Mouse (Mus musculus) left cerebral cortex, postnatal 14 days (tissue): ENCODE results near the gene Pls3. TPM values are rescaled to one million over a fixed set of nuclear protein-coding genes. Genes with fewer than 3 reads are reported as not detected.

Experiments used
- DNase-seq, 2 experiments: peaks; one replicate each; pipeline ENCODE4 v3.0.0; 2021 to 2022; ENCODE audit warnings: low spot score in 2 of 2, mixed read lengths in 1 of 2
- intact Hi-C: fragments of 180-260 bp; cut with DNase I; formaldehyde crosslinking; loops from one replicate; pipeline ENCODE4 v1.15.1; 2025
- long read RNA-seq, 2 experiments: library from polyadenylated mRNA; stranded (forward); transcript quantifications; one replicate each; pipeline ENCODE4 v2.0.0; 2021
- total RNA-seq, 2 experiments: library from RNA; stranded (reverse); gene quantifications; 2 replicates each; pipeline ENCODE4 v1.2.3; 2021

The Pls3 gene
- 100 to 1,000 TPM in 1 of 2 experiments, 10 to 100 TPM in 1; 99.5 to 103 TPM for total RNA-seq
- long read RNA-seq, experiment 1, transcript Pls3-204 (16 exons, 3,149 nt): major isoform, 46 of 229 reads
- long read RNA-seq, experiment 1, partial matches to known transcripts: 8 of 229 reads
- long read RNA-seq, experiment 1, other reads (novel, unspliced or antisense): 170 of 229 reads
- long read RNA-seq, experiment 2, transcript Pls3-204 (16 exons, 3,149 nt): major isoform, 46 of 171 reads
- long read RNA-seq, experiment 2, partial matches to known transcripts: 6 of 171 reads
- long read RNA-seq, experiment 2, other reads (novel, unspliced or antisense): 113 of 171 reads

DNA sequence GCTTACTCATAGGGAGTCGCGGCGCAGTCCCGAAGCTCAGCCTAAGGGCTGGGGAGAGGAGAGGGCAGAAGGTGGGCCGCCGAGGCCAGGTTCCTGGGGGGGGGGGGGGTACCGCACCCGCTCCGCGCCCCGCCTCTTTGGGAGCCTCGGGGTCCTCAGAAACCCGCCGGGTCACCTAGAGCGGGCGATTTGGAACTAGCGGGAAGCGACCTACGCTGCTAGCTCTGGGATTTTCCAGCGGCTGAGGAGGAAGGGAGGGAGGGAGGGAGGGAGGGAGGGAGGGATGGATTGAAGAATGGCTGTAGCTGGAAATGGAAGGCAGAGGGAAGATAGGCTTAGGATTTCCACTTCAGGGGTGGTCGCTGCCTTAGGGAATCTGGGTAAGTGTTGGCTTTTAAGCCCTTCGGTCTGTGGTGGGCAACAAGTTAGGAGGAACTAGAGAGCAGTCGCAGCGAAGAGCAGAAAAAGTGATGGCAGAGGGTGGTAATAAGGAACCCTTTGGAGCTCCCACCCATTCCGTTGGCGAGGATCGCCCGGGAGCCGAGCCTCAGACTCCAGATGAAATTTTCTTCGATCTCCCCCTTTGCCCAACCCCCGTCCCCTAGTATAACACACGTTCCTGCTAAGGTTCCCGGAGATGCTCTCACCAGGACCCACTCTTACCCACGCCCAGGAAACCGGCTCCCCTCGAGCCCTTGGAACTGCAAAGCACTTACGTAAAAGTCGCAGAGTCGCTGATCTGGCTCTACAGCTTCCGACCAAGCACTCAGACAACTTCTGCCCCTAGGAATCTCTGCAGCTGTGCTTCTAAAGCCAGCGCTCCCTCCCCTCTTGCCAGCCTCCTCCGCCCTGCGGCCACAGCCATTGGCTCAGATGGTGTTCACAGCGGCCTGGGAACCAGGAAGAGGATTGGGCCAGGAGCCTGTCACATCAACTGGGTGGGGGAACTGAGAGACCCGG is at the start of gene Pls3:
Gene Pls3, minus strand, starts transcription at position 851 of the 960 bp plus-strand sequence.
- DNase-seq: peak; percentile 75 to 85
- intact Hi-C loops: loop anchor here (10.0 kb wide), 1 partner anchor 310 kb away; no protein-coding TSS in a partner anchor

GRCm38 (mm10) chrX:75895716-75896115 is 20.7 kb upstream of the Pls3 start:
- intact Hi-C loops: no loop called here
- no peak for DNase-seq

GRCm38 (mm10) chrX:75875566-75875965 is 584 bp upstream of the Pls3 start:
- intact Hi-C loops: loop anchor here (10.0 kb wide), 1 partner anchor 309 kb away; no protein-coding TSS in a partner anchor

DNA sequence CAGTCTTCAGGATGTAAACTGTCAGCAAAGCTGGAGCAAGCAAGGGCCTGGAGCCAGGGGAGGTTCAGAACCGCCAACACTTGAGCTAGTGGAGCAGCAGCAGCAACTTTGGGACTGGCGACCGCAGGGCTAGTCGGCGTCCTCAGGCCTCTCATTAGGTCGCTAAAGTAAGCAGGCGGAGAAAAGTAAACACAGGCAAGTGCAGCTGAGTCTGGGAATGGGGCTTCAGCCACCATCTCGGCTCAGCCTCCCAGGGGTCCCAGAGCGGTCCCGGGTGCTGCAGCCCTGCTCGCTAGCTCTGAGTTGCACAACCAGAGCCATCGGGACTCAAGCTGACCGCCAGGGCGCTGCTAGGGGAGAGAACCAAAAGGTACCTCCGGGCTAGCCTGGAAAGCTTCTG is 1.2 kb downstream of the Pls3 start:
- peak in 1 of 2 experiments; percentile 4 for DNase-seq
- intact Hi-C loops: loop anchor here (10.0 kb wide), 1 partner anchor 311 kb away; no protein-coding TSS in a partner anchor

More at GRCm38 (mm10) chrX:75875566-75875965, 584 bp upstream of the Pls3 start:
- DNase-seq: no peak

DNA sequence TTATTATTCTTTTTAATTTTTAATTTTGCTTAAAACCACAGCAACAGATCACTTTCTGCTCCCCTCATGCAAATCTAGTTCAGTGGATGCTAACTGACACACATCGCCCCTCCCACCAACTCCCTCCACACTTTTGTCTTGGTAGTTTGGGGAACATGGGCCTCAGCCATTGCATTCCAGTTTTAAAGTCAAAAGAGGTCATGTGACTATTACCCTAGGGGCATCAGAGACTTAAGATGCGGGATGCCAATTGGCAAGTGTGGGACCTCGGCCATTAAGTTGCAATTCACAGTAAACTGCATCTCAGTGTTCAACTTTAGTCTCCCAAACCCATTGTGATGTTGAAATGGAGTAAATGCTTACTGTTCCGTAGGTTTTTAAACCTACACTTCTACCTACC is 1.7 kb downstream of the Pls3 start:
- intact Hi-C loops: loop anchor here (10.0 kb wide), 1 partner anchor 312 kb away; no protein-coding TSS in a partner anchor
- no peak for DNase-seq

GRCm38 (mm10) chrX:75871855-75872254 is 3.1 kb downstream of the Pls3 start:
- intact Hi-C loops: loop anchor here (10.0 kb wide), 1 partner anchor 313 kb away; no protein-coding TSS in a partner anchor

DNA sequence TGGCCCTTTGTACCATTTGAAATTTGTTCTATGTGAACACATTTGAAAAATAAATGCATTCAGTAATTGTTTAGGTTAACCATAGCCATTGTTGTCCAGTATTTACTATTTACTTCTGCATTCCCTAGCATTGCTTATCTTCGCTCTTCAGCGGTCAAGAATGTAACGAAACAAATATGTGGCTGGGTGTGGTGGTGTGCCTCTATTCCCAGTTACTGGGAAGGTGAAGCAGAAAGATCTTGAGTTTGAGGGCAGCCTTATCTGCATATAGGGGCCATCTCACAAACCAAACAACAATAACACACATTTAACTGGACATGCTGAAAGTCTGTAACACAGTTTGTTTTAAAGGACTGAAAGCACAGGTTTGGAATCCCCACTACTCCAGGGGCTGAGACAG is 13.3 kb downstream of the Pls3 start:
- no peak for DNase-seq
- intact Hi-C loops: no loop called here

More at GRCm38 (mm10) chrX:75871855-75872254, 3.1 kb downstream of the Pls3 start:
- no peak for DNase-seq

- intact Hi-C loops: no loop called here
- DNase-seq: no peak
Observed at GRCm38 (mm10) chrX:75854294-75854693, 20.7 kb downstream of the Pls3 start.

DNA sequence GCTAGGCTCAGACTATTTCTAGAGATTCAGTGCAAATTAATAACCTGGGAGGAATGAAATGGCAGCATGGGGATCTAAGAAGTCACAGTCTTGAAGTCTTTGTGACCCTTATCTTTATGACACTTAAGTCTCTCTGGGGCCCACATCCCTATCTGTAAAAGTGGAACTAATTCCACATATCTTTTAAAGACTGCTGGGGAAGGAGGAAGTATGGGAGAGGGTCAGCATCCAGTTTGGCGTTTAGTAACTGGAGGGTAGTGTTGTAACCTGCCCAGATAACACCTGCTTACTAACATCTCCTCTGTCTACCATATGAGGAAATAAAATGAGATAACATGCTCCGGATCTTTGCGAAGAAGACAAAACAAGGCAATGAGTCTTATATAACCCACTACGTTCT is 30.7 kb downstream of the Pls3 start:
- DNase-seq: no peak
- intact Hi-C loops: no loop called here

DNA sequence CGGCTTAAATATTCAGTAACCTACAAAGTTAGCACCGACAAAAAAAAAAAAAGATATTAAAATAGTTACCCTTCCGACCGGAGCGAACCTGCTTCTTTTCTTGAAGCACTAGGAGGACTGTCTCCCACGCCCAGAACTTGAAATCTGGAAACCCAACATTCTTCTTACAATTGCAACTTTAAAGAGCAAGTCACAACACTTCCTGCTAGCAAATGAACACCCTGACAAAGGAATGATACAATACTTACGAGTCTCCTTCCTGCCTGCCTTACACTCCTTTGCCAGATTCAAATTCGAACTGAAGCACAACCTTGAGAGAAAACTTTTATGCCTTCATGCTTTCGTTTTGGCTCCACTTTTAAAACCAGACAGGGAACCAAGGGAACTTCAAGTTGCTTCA is 32.1 kb downstream of the Pls3 start:
- DNase-seq: no peak
- intact Hi-C loops: no loop called here

GRCm38 (mm10) chrX:75842120-75842519 is 32.9 kb downstream of the Pls3 start:
- intact Hi-C loops: no loop called here
- no peak for DNase-seq

DNA sequence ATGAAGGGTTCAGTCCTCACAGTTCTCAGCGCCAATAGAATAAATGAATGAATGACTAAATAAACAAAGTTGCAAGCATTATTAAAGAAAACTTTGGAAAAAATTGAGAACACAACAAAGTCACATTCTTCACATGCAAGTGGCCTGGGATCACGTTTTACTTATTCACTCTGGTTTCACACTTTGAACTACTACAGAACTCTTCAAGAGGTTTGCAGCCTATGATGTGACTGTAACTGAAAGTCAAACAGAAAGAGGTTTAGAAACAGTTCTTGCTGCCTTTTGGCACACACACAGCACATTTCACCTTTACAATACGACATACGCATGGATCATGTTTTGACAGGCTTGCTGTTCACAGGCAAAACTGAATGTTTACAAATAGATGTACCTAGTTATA is 34.7 kb downstream of the Pls3 start:
- intact Hi-C loops: no loop called here
- DNase-seq: no peak

DNA sequence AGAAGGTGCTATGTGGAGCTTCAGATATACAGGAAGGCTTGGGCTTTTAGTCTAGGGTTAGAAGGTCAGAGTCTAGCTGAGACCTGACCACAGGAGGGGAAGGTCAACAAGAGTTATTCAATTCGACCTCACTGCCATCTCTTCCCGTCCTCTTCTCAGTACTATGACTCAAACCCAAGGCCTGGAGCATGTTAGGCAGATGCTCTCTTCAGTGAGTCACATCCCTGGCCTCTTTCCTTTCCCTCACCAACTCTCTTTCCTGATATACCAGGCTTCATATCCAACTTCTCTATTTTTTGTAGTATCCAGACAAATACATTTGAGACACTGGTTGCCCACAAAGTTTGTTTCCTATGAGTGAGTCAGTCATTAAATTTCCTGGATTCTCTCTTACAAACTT is 40.1 kb downstream of the Pls3 start:
- no peak for DNase-seq
- intact Hi-C loops: no loop called here

GRCm38 (mm10) chrX:75834286-75834685 is 40.7 kb downstream of the Pls3 start:
- DNase-seq: no peak
- intact Hi-C loops: no loop called here

- DNase-seq: no peak
- intact Hi-C loops: no loop called here
Observed at GRCm38 (mm10) chrX:75833006-75833641, 41.9 kb downstream of the Pls3 start.

DNA sequence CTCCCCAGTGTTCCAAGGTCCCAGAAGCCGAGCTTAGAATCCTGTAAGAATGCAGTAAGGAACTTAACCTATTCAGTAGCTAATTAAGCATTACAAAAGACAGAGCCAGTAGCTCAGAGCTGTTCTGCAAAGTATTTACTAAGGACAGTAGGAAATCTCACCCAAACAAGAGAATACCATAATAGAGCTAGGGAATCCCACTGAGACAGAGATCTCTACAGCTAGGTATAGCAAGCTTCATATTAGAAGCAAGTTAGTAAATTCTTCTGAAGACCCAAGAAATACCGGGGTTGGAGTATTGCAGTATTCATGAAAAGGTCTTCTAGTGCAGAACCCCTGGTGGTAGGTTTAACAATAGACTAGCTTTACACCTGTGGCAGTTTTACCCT is 45.1 kb downstream of the Pls3 start:
- intact Hi-C loops: no loop called here
- no peak for DNase-seq

DNA sequence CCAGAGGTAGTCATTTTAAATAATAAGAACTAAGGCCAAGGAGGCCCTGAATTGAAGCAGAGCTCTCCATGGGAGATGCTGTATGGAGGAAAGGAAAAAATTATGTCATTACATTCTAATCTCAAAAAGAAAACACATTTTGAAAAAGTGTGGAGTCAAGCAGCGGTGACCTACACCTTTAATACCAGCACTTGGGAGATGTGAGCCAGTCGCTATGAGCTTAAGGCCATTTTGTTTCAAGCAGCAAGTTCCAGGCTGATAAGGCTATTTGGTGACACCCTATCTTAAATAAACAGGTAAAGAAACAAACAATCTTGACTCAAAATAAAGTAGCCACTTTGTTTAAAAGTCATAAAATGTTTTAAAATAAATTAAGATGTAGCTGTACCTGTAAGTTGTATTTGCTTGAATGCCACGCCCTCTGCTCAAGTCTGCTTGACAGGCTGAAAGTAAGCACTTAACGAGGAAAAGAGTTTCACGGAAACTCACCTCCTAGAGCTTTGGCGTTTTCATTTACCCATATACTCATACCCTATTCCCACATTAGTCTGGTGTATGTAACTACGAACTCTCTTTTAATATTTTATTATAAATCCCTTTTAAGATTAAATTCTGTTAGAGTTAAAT is 45.6 kb downstream of the Pls3 start:
- intact Hi-C loops: no loop called here
- DNase-seq: no peak

DNA sequence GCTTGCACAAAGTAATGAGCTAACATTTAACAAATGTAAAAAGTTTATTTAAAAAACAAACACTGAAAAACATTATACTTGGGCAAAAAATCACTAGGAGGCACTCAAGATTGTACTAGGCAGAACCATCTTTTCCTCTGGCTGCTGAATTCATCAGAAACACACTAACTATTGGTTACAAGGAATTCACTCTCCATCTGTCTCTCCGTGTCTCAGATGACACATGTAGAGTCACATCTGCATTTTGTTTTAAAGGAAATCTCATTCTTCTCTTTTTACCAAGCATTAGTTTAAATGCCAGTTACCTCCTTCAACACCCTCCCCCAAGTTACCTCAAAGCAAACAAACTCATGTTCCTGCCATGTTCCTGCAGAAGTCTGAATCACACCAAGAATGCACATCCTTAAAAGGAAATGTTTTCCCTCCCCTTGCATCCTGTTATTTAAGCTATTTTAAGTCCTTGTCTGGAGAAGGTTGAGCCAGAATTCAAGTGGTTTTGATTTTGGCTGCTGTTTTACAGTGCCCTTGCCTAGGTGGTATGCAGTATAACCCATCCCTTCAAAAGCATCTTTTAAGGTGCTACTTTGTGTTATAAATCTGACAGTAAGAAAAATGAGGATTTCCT is 56.2 kb downstream of the Pls3 start:
- intact Hi-C loops: no loop called here
- peak in 1 of 2 experiments; percentile 14 for DNase-seq

DNA sequence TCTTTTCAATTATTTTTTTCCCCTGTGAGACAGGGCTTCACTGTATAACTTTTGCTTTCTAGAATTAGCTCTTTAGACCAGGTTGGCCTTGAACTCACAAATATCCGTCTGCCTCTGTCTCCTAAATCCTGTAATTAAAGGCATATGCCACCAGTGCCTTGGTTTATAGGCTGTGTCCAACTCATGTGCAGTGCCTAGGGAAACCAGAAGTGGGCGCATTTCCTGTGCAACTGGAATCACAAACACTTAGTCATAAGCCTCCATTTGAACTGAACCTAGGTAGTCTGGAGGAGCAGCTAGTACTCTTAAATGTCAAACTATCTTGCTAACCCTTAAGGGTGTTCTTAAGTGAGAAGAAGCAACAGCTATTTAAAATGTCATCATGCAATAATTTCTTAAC is 60.0 kb downstream of the Pls3 start:
- intact Hi-C loops: loop anchor here (5.0 kb wide), 1 partner anchor 367 kb away; no protein-coding TSS in a partner anchor

More for the DNA sequence above, 60.0 kb downstream of the Pls3 start:
- DNase-seq: peak in 1 of 2 experiments; percentile 16
